Mouse (Mus musculus): ENCODE measurements around the gene Senp7. TPM values are rescaled to one million over a fixed set of nuclear protein-coding genes. Genes with fewer than 3 reads are reported as not detected.
A peak's percentile ranks its signal among the peaks of the same experiment; 100 is the strongest.

The Senp7 gene
- total and polyA plus RNA-seq, 2 experiments from 2014 or later, result 23.8 to 31.3 TPM

DNA sequence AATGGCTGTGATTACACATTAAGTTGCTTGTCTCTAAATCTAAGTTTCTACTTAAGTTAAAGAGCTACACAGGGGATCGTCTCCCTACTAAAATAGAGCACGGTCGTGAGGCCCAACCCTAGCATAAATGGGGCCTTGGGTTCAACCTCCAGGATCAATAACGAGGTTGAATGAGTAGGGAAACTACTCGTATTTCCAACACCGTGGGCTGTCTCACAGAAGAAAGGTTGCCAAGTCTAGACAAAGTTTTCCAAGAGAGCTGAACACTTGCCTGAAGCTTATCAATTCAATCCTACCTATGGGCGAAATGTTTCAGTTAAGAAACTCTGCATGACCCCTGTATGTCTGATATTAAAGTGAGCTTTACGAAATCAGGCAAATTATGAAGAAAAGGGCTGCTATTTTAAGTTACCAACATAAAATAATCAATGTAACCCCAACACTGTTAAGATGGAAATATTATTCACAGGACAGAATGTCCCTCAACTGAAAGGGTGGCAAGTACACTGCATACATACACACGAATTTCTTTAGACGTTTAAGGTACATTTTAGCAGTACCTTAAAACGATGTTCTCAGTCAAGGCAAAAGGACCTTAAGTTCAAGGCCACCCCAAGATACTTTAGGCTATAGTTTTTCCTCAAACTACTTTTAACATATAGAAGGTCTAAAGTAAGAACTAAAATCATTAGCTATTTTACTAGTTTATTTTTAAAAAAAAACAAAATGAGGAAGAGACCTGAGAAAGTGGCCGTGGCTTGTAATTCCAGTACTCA, 20.1 kb upstream of the Senp7 start:
- ATAC-seq (no peak), DNase-seq (ENCODE audit: low spot score) (no peak)
- peak overlapping the region; percentile 91 for H3K4me3 ChIP-seq (ENCODE audit: low read length)
- no peaks in the 10 kb centered on the region for H3K9me3 ChIP-seq (ENCODE audit: low read length)
- no peak for TF ChIP-seq CTCF (IDR thresholded peaks at IDR 0.05; ENCODE audit: low read depth)
- peak overlapping the region; percentile 97 for H3K9ac ChIP-seq (replicated peaks; ENCODE audit: low read length)
- no peaks in the 10 kb centered on the region for H3K27me3 ChIP-seq (ENCODE audit: insufficient read depth, low read length)
- peaks cover 14% of the 10 kb centered on the region; the same call in 1 of the 2 replicates for H3K4me1 ChIP-seq (ENCODE audit: insufficient read depth, low read length)
- H3K27ac ChIP-seq, result no peak overlapping the region
- H3K4me2 ChIP-seq (ENCODE audit: low read depth, low read length), result peak overlapping the region; percentile 74
- peaks cover 6% of the 10 kb centered on the region; the same call in 1 of the 2 replicates for H3K36me3 ChIP-seq (ENCODE audit: insufficient read depth, low read length)
- 43% methylated on average over 12 of the region's 12 CpGs for WGBS

DNA sequence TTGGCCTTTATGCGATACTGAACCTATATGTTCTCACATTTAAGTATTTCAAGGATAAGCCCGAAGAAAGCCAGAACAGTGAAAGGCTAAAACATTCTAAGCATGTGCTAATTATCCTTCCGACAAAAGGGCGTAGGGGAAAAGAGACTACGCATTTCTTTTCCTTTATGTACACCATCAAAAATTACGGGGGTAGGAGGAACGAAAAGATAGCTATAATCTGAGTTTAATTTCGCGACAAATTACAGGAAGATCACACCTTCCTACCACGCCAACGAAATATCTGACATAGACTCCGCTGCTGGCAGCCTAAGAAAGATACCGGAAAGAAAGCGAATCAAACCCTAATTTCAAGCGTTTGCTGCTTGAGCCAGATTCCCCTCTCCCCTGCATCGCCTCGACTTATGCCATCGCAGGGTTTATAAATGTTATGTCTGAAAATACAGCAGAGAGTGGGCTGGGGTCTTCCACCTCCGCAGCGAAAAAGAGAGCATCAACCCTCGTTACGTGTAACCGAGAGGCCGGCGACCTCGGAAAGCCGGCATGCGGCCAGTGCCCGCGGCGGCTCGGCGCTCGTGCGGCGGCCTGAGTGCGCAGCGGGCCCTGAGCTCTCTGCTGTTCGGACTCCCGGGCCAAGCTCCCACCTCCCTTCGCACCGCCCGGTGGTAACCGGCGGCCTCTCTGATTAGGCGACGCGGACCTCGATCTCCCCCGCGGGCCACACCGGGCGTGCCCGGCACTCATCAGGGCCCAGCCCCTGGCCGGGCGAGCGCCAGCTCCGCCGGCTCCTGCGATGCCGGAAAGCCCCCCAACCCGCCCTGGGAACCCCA, 19.2 kb upstream of the Senp7 start:
- ATAC-seq (peak; percentile 87), DNase-seq (ENCODE audit: low spot score) (peak; percentile 67)
- no peaks in the 10 kb centered on the region for H3K27me3 ChIP-seq (ENCODE audit: insufficient read depth, low read length)
- peak overlapping the region; percentile 96 for H3K27ac ChIP-seq
- peaks cover 14% of the 10 kb centered on the region; the same call in 1 of the 2 replicates for H3K4me1 ChIP-seq (ENCODE audit: insufficient read depth, low read length)
- no peaks in the 10 kb centered on the region for H3K9me3 ChIP-seq (ENCODE audit: low read length)
- H3K4me3 ChIP-seq (ENCODE audit: low read length), result peak overlapping the region; percentile 91
- peaks cover 8% of the 10 kb centered on the region; the same call in 1 of the 2 replicates for H3K36me3 ChIP-seq (ENCODE audit: insufficient read depth, low read length)
- H3K4me2 ChIP-seq (ENCODE audit: low read depth, low read length), result peak overlapping the region; percentile 74
- TF ChIP-seq CTCF (IDR thresholded peaks at IDR 0.05; ENCODE audit: low read depth), result no peak
- WGBS, result 1% methylated on average over 62 of the region's 62 CpGs
- H3K9ac ChIP-seq (replicated peaks; ENCODE audit: low read length), result peak overlapping the region; percentile 97

DNA sequence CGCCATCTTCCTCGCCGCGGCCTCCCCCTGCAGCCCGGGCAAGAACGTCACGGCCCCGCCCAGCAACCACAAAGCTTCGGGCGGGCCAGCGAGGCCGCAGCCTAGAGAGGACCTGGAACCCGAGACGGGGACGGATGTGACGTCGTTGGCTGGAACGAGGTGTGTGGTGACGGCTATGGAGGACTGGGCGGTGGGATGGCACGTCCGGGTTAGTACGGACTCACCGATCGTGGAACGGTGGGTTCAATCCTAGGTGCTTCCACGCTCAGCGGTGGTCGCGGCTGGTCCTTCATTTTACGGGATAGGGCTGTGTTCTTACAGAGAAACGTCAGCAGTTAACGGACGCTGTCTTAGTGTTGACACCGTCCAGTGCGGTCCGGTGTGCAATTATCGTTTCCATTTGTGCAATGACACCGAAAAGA, 18.5 kb upstream of the Senp7 start, which contains the start of gene Pcnp:
TSS of gene Pcnp (minus strand) at position 79 of the 422 bp plus-strand sequence.
- H3K4me1 ChIP-seq (ENCODE audit: insufficient read depth, low read length), result peaks cover 14% of the 10 kb centered on the region; the same call in 1 of the 2 replicates
- peak within 1 kb of the TSS; percentile 97 for H3K9ac ChIP-seq (replicated peaks; ENCODE audit: low read length)
- no peaks in the 10 kb centered on the region for H3K9me3 ChIP-seq (ENCODE audit: low read length)
- H3K36me3 ChIP-seq (ENCODE audit: insufficient read depth, low read length), result peaks cover 13% of the 10 kb centered on the region; the same call in 1 of the 2 replicates
- H3K4me3 ChIP-seq (ENCODE audit: low read length), result peak within 1 kb of the TSS; percentile 91
- no peaks in the 10 kb centered on the region for H3K27me3 ChIP-seq (ENCODE audit: insufficient read depth, low read length)
- peak within 1 kb of the TSS; percentile 74 for H3K4me2 ChIP-seq (ENCODE audit: low read depth, low read length)
- H3K27ac ChIP-seq, result peak within 1 kb of the TSS; percentile 96
- no peak for TF ChIP-seq CTCF (IDR thresholded peaks at IDR 0.05; ENCODE audit: low read depth)
- ATAC-seq (peak; percentile 100), DNase-seq (ENCODE audit: low spot score) (peak; percentile 99)
- under 1% methylated on average over 37 of the region's 39 CpGs for WGBS

DNA sequence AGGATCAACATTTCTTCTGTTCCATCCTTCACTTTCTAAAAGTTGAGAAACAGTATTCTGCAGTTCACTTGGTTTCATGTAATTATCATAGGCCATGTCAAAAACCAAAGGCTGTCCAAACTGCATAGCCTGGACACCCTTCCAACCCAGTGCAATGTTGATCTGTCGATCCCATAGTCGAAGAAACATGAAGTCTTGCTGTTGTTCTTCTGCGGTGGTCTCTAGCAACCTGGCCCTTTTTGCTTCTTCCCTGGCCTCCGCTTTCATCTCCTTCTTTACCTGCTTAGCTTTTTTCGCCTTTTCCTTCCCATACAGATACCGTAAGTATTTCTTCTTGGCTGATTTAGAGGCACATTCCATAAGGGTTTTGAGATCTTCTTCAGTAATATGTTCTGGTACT, 13.6 kb upstream of the Senp7 start:
- Histone ChIP-seq H3K36me3 (ENCODE audit: insufficient read depth, low read length) (peaks cover 17% of the 10 kb centered on the region; the same call in 1 of the 2 replicates), H3K27me3 (ENCODE audit: insufficient read depth, low read length) (no peaks in the 10 kb centered on the region), H3K27ac (no peak overlapping the region), H3K9me3 (ENCODE audit: low read length) (no peaks in the 10 kb centered on the region), H3K4me3 (ENCODE audit: low read length) (no peak overlapping the region), H3K4me2 (ENCODE audit: low read depth, low read length) (no peak overlapping the region), H3K4me1 (ENCODE audit: insufficient read depth, low read length) (peaks cover 10% of the 10 kb centered on the region), H3K9ac (replicated peaks; ENCODE audit: low read length) (no peak overlapping the region)
- no peak for TF ChIP-seq CTCF (IDR thresholded peaks at IDR 0.05; ENCODE audit: low read depth)
- ATAC-seq (no peak), DNase-seq (ENCODE audit: low spot score) (no peak)
- WGBS, result 94% methylated on average over 6 of the region's 6 CpGs

DNA sequence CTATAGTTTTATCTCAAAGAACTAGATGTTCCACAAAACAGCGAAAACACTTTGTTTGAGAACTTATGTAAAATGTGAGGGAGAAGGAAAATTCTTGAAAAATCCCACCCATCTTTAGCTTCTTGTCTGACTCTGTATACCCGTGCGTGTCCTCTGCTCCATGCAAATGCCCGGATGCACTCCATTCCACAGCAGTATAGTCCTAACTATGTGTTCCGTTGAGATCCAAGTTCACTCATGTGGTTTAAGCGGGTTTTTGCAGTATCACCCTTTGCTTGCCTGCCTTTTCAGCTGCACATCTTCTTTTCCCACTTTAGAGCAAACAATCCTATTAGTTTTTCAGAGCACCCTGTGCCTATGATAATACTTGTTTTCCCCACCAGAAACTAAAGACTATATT, 11.6 kb upstream of the Senp7 start:
- Histone ChIP-seq H3K27ac (no peak overlapping the region), H3K9me3 (ENCODE audit: low read length) (no peaks in the 10 kb centered on the region), H3K4me1 (ENCODE audit: insufficient read depth, low read length) (peaks cover 6% of the 10 kb centered on the region), H3K27me3 (ENCODE audit: insufficient read depth, low read length) (no peaks in the 10 kb centered on the region), H3K9ac (replicated peaks; ENCODE audit: low read length) (peak overlapping the region; percentile 69; the same call in 1 of the 2 replicates), H3K4me3 (ENCODE audit: low read length) (peak overlapping the region; percentile 66), H3K36me3 (ENCODE audit: insufficient read depth, low read length) (peaks cover 17% of the 10 kb centered on the region; the same call in 1 of the 2 replicates), H3K4me2 (ENCODE audit: low read depth, low read length) (peak overlapping the region; percentile 79)
- ATAC-seq (no peak), DNase-seq (ENCODE audit: low spot score) (no peak)
- 69% methylated on average over 6 of the region's 6 CpGs for WGBS
- TF ChIP-seq CTCF (IDR thresholded peaks at IDR 0.05; ENCODE audit: low read depth), result no peak

DNA sequence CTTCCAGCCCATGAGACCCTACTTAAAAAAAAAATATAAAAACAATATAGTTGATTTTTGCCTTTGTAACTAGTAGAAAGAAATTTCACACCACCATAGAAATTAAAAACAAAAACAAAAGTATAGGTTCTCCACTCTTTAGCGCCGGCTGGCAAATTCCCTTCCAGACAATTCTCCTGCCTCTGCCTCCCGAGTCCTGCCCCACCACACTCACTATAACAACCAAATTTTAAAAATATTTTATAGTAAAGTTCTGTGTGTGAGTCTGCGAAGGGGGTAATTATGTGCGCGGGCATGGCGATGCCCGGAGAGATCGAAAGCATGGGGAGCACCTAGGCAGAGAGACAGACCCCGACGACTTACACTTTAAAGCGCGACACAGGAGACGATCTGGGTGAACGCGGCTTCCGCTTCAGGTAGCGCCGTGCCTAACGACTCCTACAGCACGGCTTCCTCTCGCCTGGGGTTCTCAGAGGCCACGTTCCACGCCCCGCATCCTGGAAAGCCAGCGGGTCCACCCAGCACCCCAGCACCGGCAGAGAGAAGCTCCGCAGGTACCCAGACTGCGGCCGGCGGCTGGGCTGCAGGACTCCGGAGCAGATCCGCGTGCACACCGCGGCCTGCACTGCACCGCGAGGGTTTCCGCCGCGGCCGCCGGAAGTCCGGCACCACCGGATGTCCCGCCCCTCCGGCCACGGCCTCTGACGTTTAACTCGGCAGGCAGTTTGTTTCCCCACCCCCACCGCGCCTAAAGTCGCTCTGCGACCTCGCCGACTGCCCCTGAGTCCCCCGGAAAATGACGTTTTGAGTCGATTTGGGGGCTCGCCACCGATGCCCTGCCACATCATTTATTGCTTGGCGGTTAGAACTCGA, 10.8 kb upstream of the Senp7 start, which contains the start of gene Trmt10c:
TSS of gene Trmt10c (minus strand) at position 682 of the 873 bp plus-strand sequence.
- peak within 1 kb of the TSS; percentile 95 for H3K27ac ChIP-seq
- ATAC-seq (peak; percentile 100), DNase-seq (ENCODE audit: low spot score) (peak; percentile 96)
- H3K27me3 ChIP-seq (ENCODE audit: insufficient read depth, low read length), result no peaks in the 10 kb centered on the region
- WGBS, result under 1% methylated on average over 63 of the region's 63 CpGs
- peak within 1 kb of the TSS; percentile 79 for H3K4me2 ChIP-seq (ENCODE audit: low read depth, low read length)
- H3K36me3 ChIP-seq (ENCODE audit: insufficient read depth, low read length), result peaks cover 17% of the 10 kb centered on the region; the same call in 1 of the 2 replicates
- peak within 1 kb of the TSS; percentile 66 for H3K4me3 ChIP-seq (ENCODE audit: low read length)
- no peak for TF ChIP-seq CTCF (IDR thresholded peaks at IDR 0.05; ENCODE audit: low read depth)
- H3K4me1 ChIP-seq (ENCODE audit: insufficient read depth, low read length), result peaks cover 6% of the 10 kb centered on the region
- no peaks in the 10 kb centered on the region for H3K9me3 ChIP-seq (ENCODE audit: low read length)
- peak within 1 kb of the TSS; percentile 69 for H3K9ac ChIP-seq (replicated peaks; ENCODE audit: low read length)

Data from hindbrain, postnatal 0 days (tissue).